Mouse (Mus musculus) ES-E14 (cell line): ENCODE measurements around the gene Mau2. TPM values are rescaled to one million over a fixed set of nuclear protein-coding genes. Genes with fewer than 3 reads are reported as not detected.
A peak's percentile ranks its signal among the peaks of the same experiment; 100 is the strongest.

Experiments
- DNase-seq: peaks from one replicate; pipeline ENCODE4 v3.0.0-alpha.2; 2013; ENCODE audit warnings: low read depth, low spot score
- H3K27ac ChIP-seq: 2 replicates; pipeline ENCODE4 v1.5.1; 2012; ENCODE audit warnings: low read depth, mild to moderate bottlenecking, low read length, moderate library complexity, mixed read lengths; ENCODE audit not compliant: poor library complexity, insufficient read depth, severe bottlenecking
- H3K36me3 ChIP-seq: 2 replicates; pipeline ENCODE4 v1.6.1; 2012; ENCODE audit warnings: mild to moderate bottlenecking, low read length, moderate library complexity, mixed read lengths; ENCODE audit not compliant: control insufficient read depth, poor library complexity, insufficient read depth, severe bottlenecking
- H3K4me1 ChIP-seq, 2 experiments: fragments of 150-350 bp in 1 of 2; sonication (generic) in 1 of 2; 2 replicates each; pipeline ENCODE4 v1.6.1; 2012; ENCODE audit warnings: low read length in 2 of 2, mild to moderate bottlenecking in 1 of 2, mixed read lengths in 1 of 2; ENCODE audit not compliant: control insufficient read depth in 2 of 2, insufficient read depth in 2 of 2, poor library complexity in 1 of 2
- H3K4me3 ChIP-seq, 2 experiments: fragments of 150-350 bp in 1 of 2; sonication (generic) in 1 of 2; 2 replicates each; pipeline ENCODE4 v1.5.1; 2012; ENCODE audit warnings: low read length in 2 of 2, low read depth in 1 of 2, mild to moderate bottlenecking in 1 of 2, mixed read lengths in 1 of 2; ENCODE audit not compliant: insufficient read depth in 1 of 2, poor library complexity in 1 of 2, severe bottlenecking in 1 of 2
- H3K9ac ChIP-seq: 2 replicates; pipeline ENCODE4 v1.6.1; 2012; ENCODE audit warnings: low read depth, mild to moderate bottlenecking, low read length, mixed read lengths; ENCODE audit not compliant: poor library complexity, insufficient read depth, severe bottlenecking
- H3K9me3 ChIP-seq: fragments of 150-350 bp; sonication (generic); 2 replicates; pipeline ENCODE4 v1.6.1; 2012; ENCODE audit warnings: low read depth, mild to moderate bottlenecking, low read length; ENCODE audit not compliant: control insufficient read depth, insufficient read depth
- CHD2 ChIP-seq: IDR thresholded peaks from 2 replicates; pipeline ENCODE4 v1.6.1; 2014; ENCODE audit warnings: mild to moderate bottlenecking, low read depth, low read length, inconsistent platforms
- HCFC1 ChIP-seq: IDR thresholded peaks from 2 replicates; pipeline ENCODE4 v1.6.1; 2012; ENCODE audit warnings: low read length, inconsistent platforms, borderline replicate concordance; ENCODE audit not compliant: insufficient read depth
- MAFK ChIP-seq: IDR thresholded peaks from 2 replicates; pipeline ENCODE4 v1.6.1; 2014; ENCODE audit warnings: mild to moderate bottlenecking, low read depth, low read length, inconsistent platforms; ENCODE audit not compliant: insufficient read depth
- ZC3H11A ChIP-seq: IDR thresholded peaks from 2 replicates; pipeline ENCODE4 v1.6.1; 2012; ENCODE audit warnings: low read depth, mild to moderate bottlenecking, inconsistent platforms, low read length, borderline replicate concordance
- ZNF384 ChIP-seq: IDR thresholded peaks from 2 replicates; pipeline ENCODE4 v1.6.1; 2012; ENCODE audit warnings: low read depth, low read length, inconsistent platforms
- in situ Hi-C, 2 experiments: fragments of 600-800 bp; cut with MboI; formaldehyde crosslinking; loops; one replicate each; pipeline ENCODE4 v1.15.1; 2025; ENCODE audit warnings: low sequenced_read_pairs in 2 of 2, inconsistent platforms in 1 of 2; ENCODE audit not compliant: unreplicated experiment in 2 of 2
- total RNA-seq: library from RNA; depleted of rRNA; stranded (reverse); fragments of 300-350 nt; gene quantifications from 2 replicates; pipeline ENCODE4 v1.2.3, GENCODE M21; 2012

Mau2 gene
- total RNA-seq, 1 experiment, result 82.4 TPM

DNA sequence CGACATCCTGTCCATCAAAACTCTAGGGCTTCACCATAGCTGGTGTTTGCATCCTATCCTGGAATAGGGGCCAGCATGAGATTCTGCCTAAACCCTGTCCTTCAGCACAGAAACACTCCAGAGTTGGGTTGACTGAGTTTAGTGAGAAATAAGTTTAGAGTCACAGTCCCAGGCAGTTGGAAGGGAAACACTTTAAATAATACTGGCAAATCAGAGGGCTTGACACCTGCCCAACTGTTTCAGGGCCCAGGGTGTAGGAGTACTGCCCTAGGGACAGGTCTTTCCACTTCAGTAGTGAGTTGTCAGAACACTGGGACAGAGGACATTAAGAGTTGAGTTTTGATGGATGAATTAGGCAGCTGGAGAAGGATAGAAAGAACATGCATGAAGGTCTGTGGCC, 43.6 kb upstream of the Mau2 start:
- Histone ChIP-seq H3K9me3 (no peaks in the 10 kb centered on the region), H3K36me3 (no peaks in the 10 kb centered on the region; the same call in 1 of the 2 replicates), H3K27ac (no peak overlapping the region), H3K9ac (no peak overlapping the region), H3K4me1 (peaks cover 0 to 19% of the 10 kb centered on the region in 2 experiments; a peak in 2 of 4 replicates), H3K4me3 (no peak overlapping the region)
- TF ChIP-seq CHD2, result no peak
- TF ChIP-seq ZC3H11A, result no peak
- no peak for TF ChIP-seq HCFC1
- no peak for TF ChIP-seq MAFK
- no peak for TF ChIP-seq ZNF384
- no peak for DNase-seq
- in situ Hi-C loops, result no loop called here

DNA sequence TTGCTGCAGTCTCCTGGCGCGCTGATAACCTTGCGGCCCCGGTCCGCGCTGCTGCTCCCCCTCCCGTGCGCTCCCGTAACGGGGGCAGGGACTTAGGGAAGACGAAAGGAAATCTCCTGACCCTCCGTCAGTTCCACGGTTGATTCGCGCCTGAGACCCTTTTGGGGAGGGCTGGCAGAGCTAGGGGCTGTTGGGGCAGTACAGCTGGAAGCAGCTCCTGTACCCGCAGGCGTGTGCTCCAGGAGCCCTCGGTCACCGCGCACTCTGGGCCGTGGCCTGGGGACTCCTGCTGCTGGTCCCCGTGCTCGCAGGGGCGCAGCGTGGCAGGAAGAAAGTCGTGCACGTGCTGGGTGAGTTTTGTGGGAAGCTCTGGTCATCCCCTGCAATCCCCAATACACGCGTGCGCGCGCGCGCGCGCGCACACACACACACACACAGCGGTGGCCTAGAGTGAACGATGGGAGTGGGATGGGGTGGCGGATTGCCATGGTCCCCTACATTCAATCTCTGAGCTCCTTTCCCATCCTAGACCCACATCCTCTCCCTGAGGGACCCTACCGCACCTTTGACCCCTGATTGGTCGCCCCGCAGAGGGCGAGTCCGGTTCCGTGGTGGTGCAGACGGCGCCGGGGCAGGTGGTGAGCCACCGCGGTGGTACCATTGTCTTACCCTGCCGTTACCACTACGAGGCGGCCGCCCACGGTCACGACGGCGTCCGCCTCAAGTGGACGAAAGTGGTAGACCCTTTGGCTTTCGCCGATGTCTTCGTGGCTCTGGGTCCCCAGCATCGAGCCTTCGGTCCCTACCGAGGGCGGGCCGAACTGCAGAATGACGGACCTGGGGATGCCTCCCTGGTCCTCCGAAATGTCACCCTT, 41.9 kb upstream of the Mau2 start:
- peak overlapping the region; percentile 45 for H3K9ac ChIP-seq
- H3K27ac ChIP-seq, result no peak overlapping the region
- no peaks in the 10 kb centered on the region for H3K9me3 ChIP-seq
- no peak for DNase-seq
- in situ Hi-C loops, result no loop called here
- peaks cover 0 to 15% of the 10 kb centered on the region in 2 experiments; a peak in 2 of 4 replicates for H3K4me1 ChIP-seq
- no peak for TF ChIP-seq ZC3H11A
- no peak for TF ChIP-seq MAFK
- no peak for TF ChIP-seq HCFC1
- TF ChIP-seq ZNF384, result no peak
- no peak for TF ChIP-seq CHD2
- H3K4me3 ChIP-seq, result peak overlapping the region; percentile 66 to 68
- H3K36me3 ChIP-seq, result no peaks in the 10 kb centered on the region; the same call in 1 of the 2 replicates

DNA sequence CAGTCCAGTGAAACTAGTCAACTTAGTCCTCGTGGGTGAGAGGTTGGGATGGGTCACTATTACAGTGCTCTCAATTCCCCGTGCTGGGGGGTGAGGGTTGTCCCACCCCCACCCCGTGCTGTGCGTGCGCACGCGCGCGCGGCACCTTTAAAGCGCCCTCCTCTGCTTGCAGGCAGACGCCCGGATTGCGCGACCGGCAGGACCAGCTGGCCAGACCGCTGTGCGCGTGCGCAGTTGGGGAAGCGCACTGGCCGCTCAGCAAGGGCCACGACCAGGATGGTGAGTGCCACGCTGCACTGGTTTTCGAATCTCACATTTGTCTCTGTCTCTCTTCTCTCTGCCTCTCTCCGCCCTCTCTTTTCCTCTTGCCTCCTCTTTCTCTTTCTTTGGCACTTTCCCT, 40.8 kb upstream of the Mau2 start, which contains the start of gene Hapln4:
Gene Hapln4 (plus strand): TSS at position 173 of the 400 bp plus-strand sequence.
- peak within 1 kb of the TSS; percentile 45 for H3K9ac ChIP-seq
- no peaks in the 10 kb centered on the region for H3K36me3 ChIP-seq
- in situ Hi-C loops, result no loop called here
- no peak for DNase-seq
- H3K27ac ChIP-seq, result no peak within 1 kb of the TSS
- TF ChIP-seq HCFC1, result no peak
- no peak for TF ChIP-seq ZNF384
- TF ChIP-seq MAFK, result no peak
- TF ChIP-seq ZC3H11A, result no peak
- TF ChIP-seq CHD2, result no peak
- no peaks in the 10 kb centered on the region for H3K9me3 ChIP-seq
- peaks cover 0 to 17% of the 10 kb centered on the region in 2 experiments; a peak in 2 of 4 replicates for H3K4me1 ChIP-seq
- peak within 1 kb of the TSS; percentile 66 to 68 for H3K4me3 ChIP-seq

DNA sequence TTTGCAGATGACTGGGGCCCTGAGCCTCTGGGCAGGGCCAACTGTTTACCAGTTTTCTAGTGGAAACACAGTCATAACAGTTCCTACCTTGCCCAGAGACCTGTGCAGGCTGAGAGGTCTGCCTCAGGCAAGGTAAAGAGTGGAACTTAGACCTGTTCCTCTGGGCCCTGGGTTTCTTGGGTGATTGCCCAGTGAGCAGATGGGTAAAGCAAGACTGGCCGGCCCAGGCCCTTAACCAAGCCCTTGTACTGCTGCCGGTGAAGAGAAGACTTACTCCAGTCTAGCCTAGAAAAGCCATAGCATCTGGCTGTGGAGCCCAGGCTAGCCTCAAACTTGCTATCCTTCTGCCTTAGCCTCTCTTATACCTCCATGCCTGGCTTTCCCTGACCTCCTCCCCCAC, 39.4 kb upstream of the Mau2 start:
- TF ChIP-seq CHD2 (no peak), HCFC1 (no peak), MAFK (no peak), ZC3H11A (no peak), ZNF384 (no peak)
- H3K4me1 ChIP-seq, result peaks cover 0 to 14% of the 10 kb centered on the region in 2 experiments; a peak in 1 of 4 replicates
- H3K9me3 ChIP-seq, result no peaks in the 10 kb centered on the region
- H3K4me3 ChIP-seq, result no peak overlapping the region
- H3K9ac ChIP-seq, result no peak overlapping the region
- in situ Hi-C loops, result no loop called here
- no peak overlapping the region for H3K27ac ChIP-seq
- DNase-seq, result no peak
- H3K36me3 ChIP-seq, result no peaks in the 10 kb centered on the region
